Mouse (Mus musculus) adrenal gland, postnatal 4 days (tissue): ENCODE data around the gene Mbnl2. TPM values are rescaled to one million over a fixed set of nuclear protein-coding genes. Genes with fewer than 3 reads are reported as not detected.
A peak's percentile ranks its signal among the peaks of the same experiment; 100 is the strongest.
"Not testable (repeated sequence)": the region's sequence is repeated elsewhere in the genome, so short reads cannot be mapped to it uniquely, and the experiment has no call there.

ENCODE experiments used
- DNase-seq, 2 experiments: peaks; one replicate each; pipeline ENCODE4 v3.0.0; 2021 to 2022; ENCODE audit warnings: low spot score in 2 of 2, mixed read lengths in 2 of 2
- total RNA-seq, 2 experiments: library from RNA; stranded (reverse); gene quantifications; 2 replicates each; pipeline ENCODE4 v1.2.3; 2021

The Mbnl2 gene
- total RNA-seq, 2 experiments from 2014 or later = 169 to 182 TPM

GRCm38 (mm10) chr14:120354595-120354994, 79.1 kb downstream of the Mbnl2 start:
- DNase-seq = no peak

DNA sequence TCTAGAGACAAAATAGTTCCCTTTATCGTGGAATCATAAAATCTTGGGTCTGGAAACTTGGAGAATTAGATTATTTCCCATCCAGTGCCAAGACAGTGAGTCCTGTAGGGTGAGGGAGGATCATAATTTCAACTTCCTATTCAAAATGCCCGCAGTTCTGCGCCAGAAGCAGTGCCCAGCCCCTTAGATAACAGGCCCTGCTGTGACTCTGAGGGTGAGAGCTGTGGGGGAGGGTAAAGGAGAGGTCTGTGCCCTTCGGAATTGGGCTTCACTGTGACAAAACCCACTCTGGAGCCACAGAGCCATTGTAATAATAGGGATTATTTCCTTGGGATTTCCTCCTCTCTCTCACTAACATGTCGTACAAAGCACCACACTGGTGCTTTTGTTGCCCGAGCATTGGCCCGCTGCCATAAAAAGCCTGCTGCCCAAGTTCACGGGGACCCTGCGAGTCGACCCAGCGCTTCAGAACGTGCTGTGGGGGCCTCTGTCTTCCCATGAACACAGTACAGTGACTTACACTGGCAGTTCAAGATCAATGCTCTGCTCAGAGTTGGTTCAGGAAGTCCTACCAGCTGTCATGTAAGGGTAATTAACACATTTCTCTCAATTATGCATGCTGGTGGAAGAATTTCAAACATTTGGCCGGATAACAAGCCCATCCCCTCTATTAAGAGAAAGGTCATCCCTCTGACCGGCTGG, 79.7 kb downstream of the Mbnl2 start:
- DNase-seq = peak in 1 of 2 experiments; percentile 45

DNA sequence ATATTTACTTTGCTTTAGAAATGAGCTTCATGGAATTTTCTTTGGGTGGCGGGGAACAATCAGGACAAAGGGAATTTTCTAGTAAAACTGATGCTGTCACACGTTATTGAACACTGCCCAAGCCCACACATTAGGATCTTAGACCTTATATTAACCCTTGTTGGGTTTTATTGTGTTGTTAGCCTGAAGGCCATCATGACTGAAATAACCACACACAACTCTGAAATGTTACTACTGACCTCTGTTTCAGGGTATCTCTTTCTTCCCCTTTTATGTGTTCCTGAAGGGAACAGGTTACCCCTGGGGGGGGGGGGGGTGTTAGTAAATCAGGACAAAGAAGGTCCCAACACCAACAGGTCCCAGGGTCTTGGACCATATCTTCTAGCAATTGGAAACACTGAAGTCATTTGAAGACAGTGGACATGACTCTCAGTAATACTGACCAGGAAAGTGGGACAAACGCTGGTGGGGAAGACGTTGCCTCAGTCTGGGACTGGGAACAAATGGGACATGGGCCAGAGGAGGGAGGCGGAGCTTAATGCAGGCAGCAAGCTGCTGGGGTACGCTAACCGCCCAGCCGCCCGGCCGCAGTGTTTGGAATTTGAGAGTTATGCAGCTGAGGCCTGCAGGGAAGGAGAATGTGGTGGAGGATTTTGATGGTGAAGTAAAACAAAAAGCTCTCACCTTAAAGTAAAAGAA, 80.4 kb downstream of the Mbnl2 start:
- no peak for DNase-seq

GRCm38 (mm10) chr14:120357321-120358070, 82.0 kb downstream of the Mbnl2 start:
- no peak for DNase-seq

DNA sequence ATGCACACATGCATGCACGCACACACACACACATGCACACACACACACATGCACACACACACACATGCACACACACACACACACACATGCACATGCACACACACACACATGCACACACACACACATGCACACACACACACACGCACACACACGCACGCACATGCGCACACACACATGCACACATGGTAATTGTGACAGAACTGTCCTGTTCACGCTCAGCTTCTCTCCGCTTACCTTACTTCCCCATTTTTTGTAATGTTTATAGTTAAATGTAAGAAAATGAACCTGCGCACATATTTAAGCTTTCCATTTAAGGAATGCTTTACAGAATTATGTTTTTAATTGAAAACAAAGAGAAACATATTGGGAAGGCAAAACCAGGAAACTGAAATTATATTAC, 84.1 kb downstream of the Mbnl2 start:
- DNase-seq = not testable (repeated sequence)

DNA sequence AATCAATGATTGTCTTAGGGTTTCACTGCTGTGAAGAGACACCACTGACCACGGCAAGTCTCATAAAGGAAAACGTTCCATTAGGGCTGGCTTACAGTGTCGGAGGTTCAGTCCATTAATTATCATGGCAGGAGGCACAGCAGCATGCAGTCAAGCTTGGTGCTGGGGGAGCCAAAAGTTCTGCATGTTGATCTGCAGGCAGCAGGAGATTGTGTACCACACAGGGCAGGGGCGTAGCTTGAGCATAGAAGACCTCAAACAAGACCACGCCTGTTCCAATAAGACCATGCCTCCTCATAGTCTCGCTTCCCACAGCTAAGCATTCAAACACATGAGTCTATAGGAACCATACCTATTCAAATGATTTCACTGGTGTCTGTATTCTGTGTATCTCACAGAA, 85.7 kb downstream of the Mbnl2 start:
- no peak for DNase-seq

GRCm38 (mm10) chr14:120362409-120362992, 87.0 kb downstream of the Mbnl2 start:
- no peak for DNase-seq

DNA sequence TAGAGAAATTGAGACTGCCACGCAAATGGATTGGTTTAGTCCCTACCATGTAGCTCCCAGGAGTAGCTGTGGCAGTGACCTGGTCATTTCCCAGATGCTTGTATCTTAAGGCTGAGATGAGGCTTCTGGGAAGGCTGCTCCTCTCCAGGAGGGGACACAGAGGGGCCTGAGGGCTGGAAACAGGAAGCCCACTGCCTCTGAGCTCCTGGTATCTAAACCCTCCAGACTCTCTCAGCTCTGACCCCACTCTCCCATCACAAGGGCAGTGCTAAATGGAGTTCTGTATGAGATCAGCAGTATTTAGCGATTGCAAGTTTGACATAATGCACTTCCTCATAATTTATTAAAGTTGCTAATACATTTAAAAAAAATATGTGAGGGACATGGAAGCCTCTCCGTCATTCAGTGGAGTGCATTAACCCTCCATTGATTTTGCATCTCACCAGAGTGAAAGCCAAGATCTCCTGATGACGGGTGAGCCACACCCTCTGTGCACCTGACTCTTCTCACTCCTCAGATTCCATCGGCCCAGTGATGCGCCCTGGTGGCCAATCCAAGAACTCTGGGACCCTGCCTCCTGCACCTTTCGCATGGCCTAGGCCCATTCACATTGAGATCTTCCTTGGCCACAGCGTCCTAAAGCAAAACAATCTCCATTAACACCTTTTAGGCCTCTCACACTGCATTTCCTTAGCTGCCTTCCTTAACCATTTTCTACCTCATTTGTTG, 87.8 kb downstream of the Mbnl2 start:
- no peak for DNase-seq

DNA sequence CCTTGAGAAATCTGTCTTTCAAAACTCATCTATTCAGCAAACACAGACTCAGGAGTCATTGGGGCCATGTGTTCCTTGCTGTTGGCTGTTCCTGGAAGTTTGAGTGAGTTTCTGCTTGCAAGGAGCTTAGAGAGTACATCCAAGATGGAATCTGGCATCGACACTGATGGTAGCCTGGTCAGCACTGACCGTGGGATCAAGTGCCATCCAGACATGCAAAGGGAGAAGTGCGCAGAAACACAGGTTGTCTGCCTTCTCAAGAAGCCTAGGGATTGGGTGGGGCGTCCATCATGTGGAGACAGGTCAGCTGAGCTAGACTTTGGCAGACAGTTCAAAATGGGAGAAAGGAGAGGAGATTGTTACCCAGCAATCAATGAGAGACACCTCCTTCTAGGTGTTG, 89.6 kb downstream of the Mbnl2 start:
- no peak for DNase-seq

DNA sequence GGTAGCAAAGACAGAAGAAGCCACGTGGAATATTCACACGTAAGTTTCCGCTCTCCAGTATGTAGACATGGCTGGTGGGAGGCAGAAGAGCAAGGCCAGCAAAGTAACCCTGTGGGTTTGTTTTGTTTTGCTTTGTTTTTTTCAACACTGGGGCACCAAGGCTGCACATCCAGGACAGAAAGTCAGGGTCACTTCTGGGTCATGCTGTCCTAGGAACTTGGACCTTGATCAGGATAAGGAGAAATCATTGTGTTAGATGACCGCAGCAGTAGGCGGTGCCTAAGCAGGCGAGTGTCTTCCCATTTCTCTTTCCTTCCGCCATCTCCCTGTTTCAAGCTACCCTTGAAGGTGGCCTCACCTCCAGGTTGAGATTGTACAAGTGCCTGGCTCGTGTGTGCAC, 91.5 kb downstream of the Mbnl2 start:
- no peak for DNase-seq

DNA sequence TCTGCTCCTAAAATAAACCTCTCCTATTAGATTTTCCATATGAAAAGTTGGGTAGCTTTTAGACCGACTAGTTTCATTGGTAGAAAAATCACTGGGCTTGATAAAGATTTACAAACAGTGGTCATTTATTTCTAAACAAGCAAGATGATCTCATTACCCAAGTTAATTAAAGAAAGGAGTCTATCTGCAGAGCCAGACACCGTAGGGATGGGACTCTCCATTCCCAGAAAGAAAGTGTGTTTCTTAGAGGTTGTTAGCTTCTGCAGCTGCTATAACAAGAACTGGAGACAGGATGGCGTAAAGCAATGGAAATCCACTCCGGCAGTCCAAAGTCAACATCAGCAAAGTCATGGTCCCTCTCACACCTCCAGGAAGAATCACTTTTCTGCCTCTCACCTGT, 92.1 kb downstream of the Mbnl2 start:
- DNase-seq = no peak

GRCm38 (mm10) chr14:120368456-120368855, 93.0 kb downstream of the Mbnl2 start:
- DNase-seq = no peak

- DNase-seq = no peak
Observed at GRCm38 (mm10) chr14:120368914-120369391, 93.5 kb downstream of the Mbnl2 start.

- no peak for DNase-seq
Observed at GRCm38 (mm10) chr14:120370044-120370443, 94.6 kb downstream of the Mbnl2 start.

DNA sequence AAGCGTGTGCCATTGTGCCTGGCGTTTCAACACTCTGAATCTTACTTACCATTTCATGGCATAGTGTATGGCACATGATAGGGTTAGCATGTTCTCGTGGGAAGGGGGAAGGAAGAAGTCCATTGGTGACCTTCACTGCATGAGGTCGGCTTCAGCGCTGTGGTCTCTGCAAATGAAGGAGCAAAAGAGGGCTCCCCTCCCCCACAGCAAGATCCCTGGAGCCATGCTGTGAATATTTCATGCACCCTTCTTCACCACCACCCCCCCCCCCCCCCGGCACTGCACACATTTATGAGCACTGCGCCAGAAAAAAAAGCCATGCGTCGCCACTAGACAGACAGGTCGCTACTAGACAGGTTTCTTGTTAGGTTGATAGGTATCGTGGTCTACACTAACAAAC, 95.2 kb downstream of the Mbnl2 start:
- no peak for DNase-seq

- DNase-seq = no peak
Observed at GRCm38 (mm10) chr14:120371174-120371573, 95.7 kb downstream of the Mbnl2 start.

GRCm38 (mm10) chr14:120373026-120374024, 97.9 kb downstream of the Mbnl2 start:
- no peak for DNase-seq

DNA sequence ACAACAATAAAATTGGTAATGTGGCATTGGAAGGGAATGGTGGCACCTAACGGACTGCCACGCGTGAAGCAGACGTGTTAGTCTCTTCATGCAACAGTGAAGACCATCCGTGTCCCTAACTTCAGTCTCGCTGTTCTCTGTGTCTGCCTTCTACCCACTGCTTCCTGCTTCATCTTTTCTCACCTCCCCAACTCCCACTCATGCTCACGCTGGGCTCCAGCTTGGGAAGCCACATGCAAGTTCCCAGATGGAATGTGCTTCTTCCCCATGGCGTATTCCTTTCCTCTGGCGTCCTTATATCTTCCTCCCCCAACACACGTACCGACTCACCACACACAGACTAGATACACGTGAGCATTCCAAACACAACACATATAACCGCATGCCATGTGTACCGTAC, 99.3 kb downstream of the Mbnl2 start:
- DNase-seq = no peak

GRCm38 (mm10) chr14:120377192-120377591, 101.7 kb downstream of the Mbnl2 start:
- DNase-seq = no peak

DNA sequence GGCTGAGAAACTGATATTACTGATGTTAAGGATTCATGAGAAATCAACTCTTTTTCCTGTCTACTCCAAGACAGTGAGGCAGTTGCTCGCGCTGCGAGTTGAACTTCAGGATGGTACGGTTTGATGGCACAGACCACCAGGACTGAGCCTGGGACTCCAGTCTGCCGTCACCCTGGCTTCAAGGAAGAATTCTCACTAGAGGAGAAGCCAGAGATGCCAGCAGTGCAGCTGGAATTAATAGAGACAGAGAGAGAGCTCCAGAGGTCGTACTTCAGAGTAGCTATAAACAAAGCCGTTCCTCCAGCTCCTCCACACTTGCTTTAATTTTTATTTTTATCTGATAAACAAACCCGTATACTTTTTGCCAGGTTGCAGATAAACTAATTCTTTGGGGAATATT, 102.5 kb downstream of the Mbnl2 start:
- no peak for DNase-seq
